In the genomic region with DNA sequence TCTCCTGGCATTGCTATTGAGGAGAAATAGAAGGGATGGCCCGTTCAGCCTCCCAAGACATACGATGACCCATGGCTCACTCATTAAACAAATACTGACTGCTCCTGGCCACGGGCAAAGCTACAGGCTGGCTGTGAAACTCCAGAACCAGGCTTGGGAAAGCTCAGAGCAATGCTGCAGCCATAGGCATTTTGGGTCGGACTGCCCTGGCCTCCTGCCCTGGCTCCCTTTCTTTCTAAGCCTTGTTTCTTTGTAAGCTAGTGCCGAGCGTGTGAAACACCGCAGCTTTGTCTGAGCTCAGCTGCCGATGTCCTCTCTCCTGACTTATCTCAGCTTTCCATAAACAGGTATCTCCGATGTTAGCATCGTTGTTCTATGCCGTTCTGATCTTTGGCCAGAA, we compare ENCODE assay signal across 23 mouse cellular contexts.
DNase-seq lines count a peak whose midpoint lies in the region; ATAC-seq and TF ChIP-seq lines count a peak whose summit lies in the region.
"Had no signal": no experiment of that assay in that cellular context is flagged by ENCODE, and none has a peak within 500 bp of the region (broad histone marks: within the 10 kb centered on the region; RNA-seq: fewer than 3 reads in every experiment).

No protein-coding gene starts in this region.

- peak; percentile 83 for DNase-seq in heart, adult 11 months
- peak; percentile 39 for DNase-seq in ovary, postnatal 36 days (ENCODE audit: low spot score)
- DNase-seq in ovary, adult 18-20 months (ENCODE audit: low spot score) = no peak
- DNase-seq in 3134 (ENCODE audit: extremely low read depth, insufficient read length, low spot score) = peak; percentile 61
- DNase-seq in limb, embryonic 10.5 days (ENCODE audit: low spot score) = peak; percentile 25
- DNase-seq in liver, postnatal 0 days = no peak
- DNase-seq: adrenal gland, adult 2 months; adrenal gland, postnatal 10 days; adrenal gland, postnatal 25 days; cerebellum, adult 11 months; cerebellum, adult 18-20 months; cerebellum, adult 8-10 months; cerebellum, adult 9-11 months; cerebellum, postnatal 14 days; cerebellum, postnatal 36 days; embryo, embryonic 11 days had no signal

- H3K4me2 ChIP-seq in heart, embryonic 11.5 days = no peak overlapping the region
- H3K4me2 ChIP-seq in liver, postnatal 0 days (ENCODE audit: low read depth, low read length) = no peak overlapping the region
- H3K4me2 ChIP-seq: embryonic facial prominence, embryonic 13.5 days; embryonic facial prominence, embryonic 15.5 days; forebrain, embryonic 12.5 days had no signal

- H3K4me1 ChIP-seq in heart, embryonic 11.5 days (ENCODE audit: control insufficient read depth, insufficient read depth, low read length) = no peaks in the 10 kb centered on the region
- peaks cover 24% of the 10 kb centered on the region for H3K4me1 ChIP-seq in limb, embryonic 10.5 days
- no peaks in the 10 kb centered on the region for H3K4me1 ChIP-seq in liver, postnatal 0 days (ENCODE audit: insufficient read depth)
- H3K4me1 ChIP-seq: embryonic facial prominence, embryonic 13.5 days; embryonic facial prominence, embryonic 15.5 days; forebrain, embryonic 12.5 days had no signal

- TF ChIP-seq CTCF in liver, postnatal 0 days (IDR thresholded peaks at IDR 0.05; ENCODE audit: low read depth) = no peak

- H3K27me3 ChIP-seq in heart, embryonic 11.5 days (ENCODE audit: control insufficient read depth, insufficient read depth, low read length) = no peaks in the 10 kb centered on the region
- 0 out of 2 replicates have a peak, but pooled peaks cover 3% of the 10 kb centered on the region for H3K27me3 ChIP-seq in limb, embryonic 10.5 days (ENCODE audit: low read depth, poor library complexity, severe bottlenecking)
- no peaks in the 10 kb centered on the region for H3K27me3 ChIP-seq in liver, postnatal 0 days (ENCODE audit: insufficient read depth, low read length)
- H3K27me3 ChIP-seq: embryonic facial prominence, embryonic 13.5 days; embryonic facial prominence, embryonic 15.5 days; forebrain, embryonic 12.5 days had no signal

- H3K27ac ChIP-seq in heart, embryonic 11.5 days (ENCODE audit: low read depth, low read length) = no peak overlapping the region
- no peak overlapping the region for H3K27ac ChIP-seq in limb, embryonic 10.5 days
- no peak overlapping the region for H3K27ac ChIP-seq in liver, postnatal 0 days (ENCODE audit: low read depth)
- H3K27ac ChIP-seq: embryonic facial prominence, embryonic 13.5 days; embryonic facial prominence, embryonic 15.5 days; forebrain, embryonic 12.5 days had no signal

- no peaks in the 10 kb centered on the region for H3K36me3 ChIP-seq in heart, embryonic 11.5 days (ENCODE audit: control insufficient read depth, insufficient read depth, low read length)
- no peaks in the 10 kb centered on the region for H3K36me3 ChIP-seq in limb, embryonic 10.5 days
- H3K36me3 ChIP-seq in liver, postnatal 0 days (replicated peaks; ENCODE audit: insufficient read depth, low read length) = no peaks in the 10 kb centered on the region
- H3K36me3 ChIP-seq: embryonic facial prominence, embryonic 13.5 days; embryonic facial prominence, embryonic 15.5 days; forebrain, embryonic 12.5 days had no signal

- no peak for ATAC-seq in heart, embryonic 11.5 days (replicated peaks; ENCODE audit: insufficient number of reproducible peaks, low FRiP score, low TSS enrichment)
- no peak for ATAC-seq in liver, postnatal 0 days
- ATAC-seq: forebrain, embryonic 14.5 days; forebrain, embryonic 16.5 days had no signal

- 82% methylated on average over 11 of the region's 11 CpGs for WGBS in heart, embryonic 11.5 days (ENCODE audit: insufficient replicate concordance)
- 93% methylated on average over 11 of the region's 11 CpGs for WGBS in limb, embryonic 10.5 days
- 77% methylated on average over 11 of the region's 11 CpGs for WGBS in liver, postnatal 0 days (ENCODE audit: insufficient replicate concordance)

- no peak overlapping the region for H3K9ac ChIP-seq in heart, embryonic 11.5 days (ENCODE audit: low read depth, low read length)
- H3K9ac ChIP-seq in liver, postnatal 0 days (replicated peaks) = no peak overlapping the region
- H3K9ac ChIP-seq: embryonic facial prominence, embryonic 13.5 days; embryonic facial prominence, embryonic 15.5 days; forebrain, embryonic 12.5 days had no signal

- no peaks in the 10 kb centered on the region for H3K9me3 ChIP-seq in heart, embryonic 11.5 days (replicated peaks; ENCODE audit: control insufficient read depth, low read length)
- H3K9me3 ChIP-seq in limb, embryonic 10.5 days (replicated peaks) = no peaks in the 10 kb centered on the region
- H3K9me3 ChIP-seq in liver, postnatal 0 days (ENCODE audit: low read length) = no peaks in the 10 kb centered on the region
- H3K9me3 ChIP-seq: embryonic facial prominence, embryonic 13.5 days; embryonic facial prominence, embryonic 15.5 days; forebrain, embryonic 12.5 days had no signal

- H3K4me3 ChIP-seq in heart, embryonic 11.5 days (ENCODE audit: low read depth, low read length) = no peak overlapping the region
- no peak overlapping the region for H3K4me3 ChIP-seq in limb, embryonic 10.5 days
- no peak overlapping the region for H3K4me3 ChIP-seq in liver, postnatal 0 days (ENCODE audit: low read depth, low read length)
- H3K4me3 ChIP-seq: embryonic facial prominence, embryonic 13.5 days; embryonic facial prominence, embryonic 15.5 days; erythroblast, embryonic 14.5 days; forebrain, embryonic 12.5 days had no signal

- no peak for TF ChIP-seq EP300 in liver, postnatal 0 days (IDR thresholded peaks at IDR 0.05; ENCODE audit: low read depth)

Comparison
In these comparisons a context has a peak if more than half of its experiments do, and no peak if none do; other contexts are left out.
1. DNase-seq: peak in heart, adult 11 months (single experiment), ovary, postnatal 36 days (single experiment), 3134 (single experiment) and limb, embryonic 10.5 days (single experiment); none in ovary, adult 18-20 months (single experiment) and liver, postnatal 0 days (single experiment).